Mouse (Mus musculus) liver, embryonic 16.5 days (tissue): Measurements from ENCODE around the gene Nosip. TPM values are rescaled to one million over a fixed set of nuclear protein-coding genes. Genes with fewer than 3 reads are reported as not detected.

Experiments
- ATAC-seq: fragments of 200-750 bp; cut with Nextera tagmentation; 2 replicates; pipeline ENCODE4 v1.8.0; 2017; ENCODE audit warnings: low read depth, mild to moderate bottlenecking, moderate number of reproducible peaks, moderate library complexity
- H3K27ac ChIP-seq: fragments of 300-500 bp; sonication (generic); 2 replicates; pipeline ENCODE4 v1.5.1; 2014; ENCODE audit warnings: mild to moderate bottlenecking, low read length
- H3K27me3 ChIP-seq: fragments of 300-500 bp; sonication (generic); 2 replicates; pipeline ENCODE4 v1.6.1; 2014; ENCODE audit warnings: low read depth, low read length, mixed read lengths; ENCODE audit not compliant: control insufficient read depth, insufficient read depth
- H3K36me3 ChIP-seq: fragments of 300-500 bp; sonication (generic); 2 replicates; pipeline ENCODE4 v1.6.1; 2014; ENCODE audit warnings: mild to moderate bottlenecking; ENCODE audit not compliant: control insufficient read depth, insufficient read depth
- H3K4me1 ChIP-seq: fragments of 300-500 bp; sonication (generic); 2 replicates; pipeline ENCODE4 v1.6.1; 2014; ENCODE audit warnings: low read depth, low read length, mixed read lengths; ENCODE audit not compliant: control insufficient read depth
- H3K4me2 ChIP-seq: fragments of 300-500 bp; sonication (generic); 2 replicates; pipeline ENCODE4 v1.6.1; 2014; ENCODE audit warnings: low read depth, low read length, mixed read lengths
- H3K4me3 ChIP-seq: fragments of 300-500 bp; sonication (generic); 2 replicates; pipeline ENCODE4 v1.5.1; 2014; ENCODE audit warnings: low read depth, mild to moderate bottlenecking, low read length
- H3K9ac ChIP-seq: fragments of 300-500 bp; sonication (generic); 2 replicates; pipeline ENCODE4 v1.6.1; 2014; ENCODE audit warnings: low read depth, low read length
- H3K9me3 ChIP-seq: fragments of 300-500 bp; sonication (generic); replicated peaks from 2 replicates; pipeline ENCODE4 v1.6.1; 2016; ENCODE audit warnings: low read length; ENCODE audit not compliant: control insufficient read depth
- WGBS: fragments of 180-500 bp; shearing (Covaris S2); extraction: QIAGEN DNeasy Blood & Tissue Kit; methylation state at CpG from one replicate; pipeline ENCODE4 v1.1.7; 2014; ENCODE audit not compliant: insufficient replicate concordance; 5-methylcytosine and 5-hydroxymethylcytosine counted together
- polyA plus RNA-seq: library from polyadenylated mRNA; unstranded; fragments of >200 nt; fragmentation: Nextera tagmentation; extraction: Ambion mirVana; gene quantifications from 2 replicates; pipeline ENCODE4 v1.2.1, GENCODE M21; 2015

The Nosip gene
- polyA plus RNA-seq, 1 experiment from 2014 or later = 23.8 TPM

- ATAC-seq = peak; percentile 41
- WGBS = under 1% methylated on average over 40 of the region's 59 CpGs
- Histone ChIP-seq H3K4me1 (peaks cover 35% of the 10 kb centered on the region), H3K27ac (peak overlapping the region; percentile 95), H3K4me2 (peak overlapping the region; percentile 99), H3K27me3 (no peaks in the 10 kb centered on the region), H3K4me3 (peak overlapping the region; percentile 78), H3K9ac (peak overlapping the region; percentile 77), H3K36me3 (peaks cover 5% of the 10 kb centered on the region), H3K9me3 (no peaks in the 10 kb centered on the region)
Measured at GRCm38 (mm10) chr7:45053117-45053930, 8.9 kb upstream of the Nosip start.

DNA sequence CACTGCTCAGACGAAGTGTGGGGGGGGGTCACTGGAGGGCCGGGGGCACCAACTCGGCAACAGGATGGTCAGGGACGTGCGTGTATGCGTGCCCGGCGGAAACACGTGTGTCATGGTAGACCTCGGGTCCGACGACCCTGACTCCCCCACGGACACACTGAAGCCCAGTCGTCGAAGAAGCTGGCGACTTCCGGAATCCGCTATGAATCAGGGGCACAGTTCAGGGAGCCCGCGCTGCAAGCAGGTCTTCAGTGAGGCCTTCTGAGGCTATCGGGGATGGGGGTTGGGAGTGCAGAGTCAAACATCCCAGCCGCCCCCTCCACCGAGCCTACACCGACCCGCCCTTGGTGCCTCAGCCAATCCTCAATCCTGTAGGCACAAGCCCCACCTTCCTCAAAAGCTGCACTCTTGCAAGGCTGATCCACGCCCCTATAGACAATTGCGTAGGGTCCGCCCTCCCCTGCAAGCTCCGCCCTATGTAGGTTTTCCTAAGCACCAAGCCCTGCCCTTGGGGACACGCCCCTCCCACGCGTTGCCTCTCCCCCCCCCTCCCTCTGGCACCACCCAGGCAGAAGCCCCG, 8.2 kb upstream of the Nosip start:
- no peaks in the 10 kb centered on the region for H3K27me3 ChIP-seq
- H3K4me1 ChIP-seq = peaks cover 35% of the 10 kb centered on the region
- no peaks in the 10 kb centered on the region for H3K9me3 ChIP-seq
- peak overlapping the region; percentile 78 for H3K4me3 ChIP-seq
- peak overlapping the region; percentile 95 for H3K27ac ChIP-seq
- H3K4me2 ChIP-seq = peak overlapping the region; percentile 99
- peaks cover 4% of the 10 kb centered on the region for H3K36me3 ChIP-seq
- under 1% methylated on average over 33 of the region's 33 CpGs for WGBS
- peak overlapping the region; percentile 77 for H3K9ac ChIP-seq
- peak; percentile 94 for ATAC-seq

- Histone ChIP-seq H3K36me3 (no peaks in the 10 kb centered on the region), H3K4me1 (peaks cover 37% of the 10 kb centered on the region)
Measured at GRCm38 (mm10) chr7:45056329-45056971, 5.8 kb upstream of the Nosip start.

GRCm38 (mm10) chr7:45056972-45057348, 5.3 kb upstream of the Nosip start:
- H3K9me3 ChIP-seq = no peaks in the 10 kb centered on the region
- no peaks in the 10 kb centered on the region for H3K36me3 ChIP-seq
- H3K9ac ChIP-seq = no peak overlapping the region
- no peak overlapping the region for H3K4me2 ChIP-seq
- H3K27ac ChIP-seq = no peak overlapping the region
- H3K27me3 ChIP-seq = no peaks in the 10 kb centered on the region
- ATAC-seq = no peak
- peaks cover 32% of the 10 kb centered on the region for H3K4me1 ChIP-seq
- no peak overlapping the region for H3K4me3 ChIP-seq

More at GRCm38 (mm10) chr7:45056329-45056971, 5.8 kb upstream of the Nosip start:
- no peak overlapping the region for H3K4me3 ChIP-seq
- no peak overlapping the region for H3K4me2 ChIP-seq
- 71% methylated on average over 14 of the region's 14 CpGs for WGBS
- H3K27ac ChIP-seq = no peak overlapping the region
- ATAC-seq = no peak
- no peak overlapping the region for H3K9ac ChIP-seq
- no peaks in the 10 kb centered on the region for H3K9me3 ChIP-seq
- no peaks in the 10 kb centered on the region for H3K27me3 ChIP-seq

- H3K4me1 ChIP-seq = peaks cover 26% of the 10 kb centered on the region
- H3K4me3 ChIP-seq = no peak overlapping the region
- no peaks in the 10 kb centered on the region for H3K9me3 ChIP-seq
- H3K36me3 ChIP-seq = no peaks in the 10 kb centered on the region
- no peaks in the 10 kb centered on the region for H3K27me3 ChIP-seq
- ATAC-seq = no peak
- no peak overlapping the region for H3K27ac ChIP-seq
- no peak overlapping the region for H3K9ac ChIP-seq
- 69% methylated on average over 10 of the region's 10 CpGs for WGBS
- H3K4me2 ChIP-seq = no peak overlapping the region
Measured at GRCm38 (mm10) chr7:45058607-45059571, 3.3 kb upstream of the Nosip start.

DNA sequence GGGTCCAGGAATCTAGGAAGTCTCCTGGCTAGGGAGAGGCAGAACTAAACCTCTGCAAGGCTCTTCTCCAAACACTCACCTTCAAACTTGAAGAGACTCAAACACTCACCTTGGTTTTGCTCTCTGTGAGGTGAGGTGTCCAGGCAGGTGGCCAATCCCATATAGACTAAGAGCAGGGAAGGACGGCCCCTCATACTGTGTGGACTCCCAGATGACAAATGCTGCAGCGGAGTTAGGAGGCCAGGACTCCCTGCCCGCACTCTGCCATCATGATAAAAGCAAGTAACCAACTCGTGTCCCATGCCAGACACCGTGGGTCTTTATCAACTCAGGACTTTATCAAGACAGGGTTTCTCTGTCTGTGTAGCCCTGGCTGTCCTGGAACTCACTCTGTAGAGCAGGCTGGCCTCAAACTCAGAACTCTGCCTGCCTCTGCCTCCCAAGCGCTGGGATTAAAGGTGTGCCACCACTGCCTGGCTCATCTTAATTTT, 1.6 kb upstream of the Nosip start:
- Histone ChIP-seq H3K4me2 (peak overlapping the region; percentile 64; the same call in 1 of the 2 replicates), H3K27me3 (no peaks in the 10 kb centered on the region), H3K36me3 (no peaks in the 10 kb centered on the region), H3K4me3 (no peak overlapping the region), H3K9ac (no peak overlapping the region), H3K4me1 (peaks cover 23% of the 10 kb centered on the region), H3K9me3 (no peaks in the 10 kb centered on the region), H3K27ac (no peak overlapping the region)
- ATAC-seq = no peak
- WGBS = 49% methylated on average over 6 of the region's 6 CpGs

GRCm38 (mm10) chr7:45061532-45062075, 625 bp upstream of the Nosip start:
- H3K4me3 ChIP-seq = peak overlapping the region; percentile 84
- H3K4me1 ChIP-seq = peaks cover 23% of the 10 kb centered on the region
- H3K9me3 ChIP-seq = no peaks in the 10 kb centered on the region
- H3K27me3 ChIP-seq = no peaks in the 10 kb centered on the region
- H3K36me3 ChIP-seq = no peaks in the 10 kb centered on the region
- peak overlapping the region; percentile 39 for H3K9ac ChIP-seq
- H3K27ac ChIP-seq = peak overlapping the region; percentile 94
- 25% methylated on average over 11 of the region's 11 CpGs for WGBS
- peak; percentile 42 for ATAC-seq
- peak overlapping the region; percentile 64 for H3K4me2 ChIP-seq
